Mouse (Mus musculus) cerebellum, adult 9-10 months (tissue): Measurements from ENCODE around the gene Ugt1a6b.
A peak's percentile ranks its signal among the peaks of the same experiment; 100 is the strongest.
"Not testable (repeated sequence)": the region's sequence is repeated elsewhere in the genome, so short reads cannot be mapped to it uniquely, and the experiment has no call there.

Experiments used
- DNase-seq: peaks from one replicate; pipeline ENCODE4 v3.0.0; 2022

Gene Ugt1a6b

GRCm38 (mm10) chr1:88205294-88205922, 102.4 kb downstream of the Ugt1a6b start, which contains the start of gene Dnajb3:
Dnajb3 (minus strand) TSS chr1:88205782.
- peak; percentile 89 for DNase-seq

GRCm38 (mm10) chr1:88206843-88207479, 103.9 kb downstream of the Ugt1a6b start:
- no peak for DNase-seq

GRCm38 (mm10) chr1:88211812-88212211, 108.8 kb downstream of the Ugt1a6b start, which contains the start of gene Ugt1a1:
Ugt1a1 (plus strand) TSS chr1:88211959.
- no peak for DNase-seq

- no peak for DNase-seq
Observed at GRCm38 (mm10) chr1:88212341-88213045, 109.4 kb downstream of the Ugt1a6b start.

- no peak for DNase-seq
Observed at GRCm38 (mm10) chr1:88213061-88213460, 110.0 kb downstream of the Ugt1a6b start.

- DNase-seq, result no peak
Observed at GRCm38 (mm10) chr1:88213766-88214461, 110.9 kb downstream of the Ugt1a6b start.

- no peak for DNase-seq
Observed at GRCm38 (mm10) chr1:88214462-88214952, 111.5 kb downstream of the Ugt1a6b start.

- no peak for DNase-seq
Observed at GRCm38 (mm10) chr1:88215466-88216380, 112.7 kb downstream of the Ugt1a6b start.

GRCm38 (mm10) chr1:88216551-88216950, 113.5 kb downstream of the Ugt1a6b start:
- DNase-seq, result no peak

GRCm38 (mm10) chr1:88217144-88217543, 114.1 kb downstream of the Ugt1a6b start:
- no peak for DNase-seq

GRCm38 (mm10) chr1:88217576-88217975, 114.5 kb downstream of the Ugt1a6b start:
- no peak for DNase-seq

GRCm38 (mm10) chr1:88218051-88218450, 115.0 kb downstream of the Ugt1a6b start:
- DNase-seq, result no peak

- no peak for DNase-seq
Observed at GRCm38 (mm10) chr1:88218591-88218990, 115.5 kb downstream of the Ugt1a6b start.

GRCm38 (mm10) chr1:88219054-88219453, 116.0 kb downstream of the Ugt1a6b start:
- no peak for DNase-seq

GRCm38 (mm10) chr1:88220336-88220735, 117.3 kb downstream of the Ugt1a6b start:
- no peak for DNase-seq

GRCm38 (mm10) chr1:88222216-88222615, 119.2 kb downstream of the Ugt1a6b start:
- DNase-seq, result no peak

- not testable (repeated sequence) for DNase-seq
Observed at GRCm38 (mm10) chr1:88223011-88223515, 120.0 kb downstream of the Ugt1a6b start.

- no peak for DNase-seq
Observed at GRCm38 (mm10) chr1:88223591-88223990, 120.5 kb downstream of the Ugt1a6b start.

GRCm38 (mm10) chr1:88224029-88224776, 121.2 kb downstream of the Ugt1a6b start:
- no peak for DNase-seq

- DNase-seq, result not testable (repeated sequence)
Observed at GRCm38 (mm10) chr1:88225301-88225700, 122.2 kb downstream of the Ugt1a6b start.

GRCm38 (mm10) chr1:88225741-88226140, 122.7 kb downstream of the Ugt1a6b start:
- no peak for DNase-seq
